Mouse (Mus musculus) heart, adult 11 months (tissue): Measurements from ENCODE around the gene Apom.

ENCODE experiments used
- DNase-seq: peaks from one replicate; pipeline ENCODE4 v3.0.0; 2022

Apom gene

GRCm38 (mm10) chr17:35094475-35095365 is 37.1 kb downstream of the Apom start:
- DNase-seq = no peak

DNA sequence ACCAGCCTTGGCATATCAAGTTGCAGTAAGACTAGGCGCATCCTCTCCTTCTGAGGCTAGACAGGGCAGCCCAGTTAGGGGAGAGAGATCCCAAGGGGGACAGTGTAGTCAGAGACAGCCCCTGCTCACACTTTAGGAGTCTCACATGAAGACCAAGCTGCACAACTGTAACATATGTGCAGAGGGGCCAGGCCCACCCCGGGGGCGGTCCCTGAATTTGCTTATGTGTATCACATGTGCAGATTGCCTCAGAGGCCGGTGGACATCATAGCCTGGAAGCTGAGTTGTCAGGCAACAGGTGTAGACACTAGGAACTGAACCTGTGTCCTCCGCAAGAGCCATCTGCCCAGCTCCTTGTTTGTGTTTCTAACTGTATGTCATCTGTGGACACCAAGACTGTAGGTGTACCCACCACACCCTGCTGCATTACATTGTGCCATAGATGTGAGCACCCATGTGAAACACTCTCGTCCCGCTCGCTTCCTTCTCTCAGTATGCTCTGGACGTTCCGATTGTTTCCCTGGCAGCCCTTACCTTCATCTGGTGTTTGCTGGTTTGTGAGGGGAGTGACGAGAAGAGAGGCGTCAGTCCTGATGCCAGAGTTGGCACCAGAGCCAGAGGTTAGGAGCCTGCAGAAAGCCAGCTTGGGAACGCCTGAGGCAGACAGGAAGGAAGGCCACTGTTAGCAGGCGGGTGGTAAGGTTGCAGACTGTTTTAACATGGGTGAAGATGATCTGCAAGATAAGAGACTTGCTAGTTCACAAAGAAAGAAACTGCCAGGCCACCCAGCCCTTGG is 39.2 kb downstream of the Apom start:
- DNase-seq = peak; percentile 92

DNA sequence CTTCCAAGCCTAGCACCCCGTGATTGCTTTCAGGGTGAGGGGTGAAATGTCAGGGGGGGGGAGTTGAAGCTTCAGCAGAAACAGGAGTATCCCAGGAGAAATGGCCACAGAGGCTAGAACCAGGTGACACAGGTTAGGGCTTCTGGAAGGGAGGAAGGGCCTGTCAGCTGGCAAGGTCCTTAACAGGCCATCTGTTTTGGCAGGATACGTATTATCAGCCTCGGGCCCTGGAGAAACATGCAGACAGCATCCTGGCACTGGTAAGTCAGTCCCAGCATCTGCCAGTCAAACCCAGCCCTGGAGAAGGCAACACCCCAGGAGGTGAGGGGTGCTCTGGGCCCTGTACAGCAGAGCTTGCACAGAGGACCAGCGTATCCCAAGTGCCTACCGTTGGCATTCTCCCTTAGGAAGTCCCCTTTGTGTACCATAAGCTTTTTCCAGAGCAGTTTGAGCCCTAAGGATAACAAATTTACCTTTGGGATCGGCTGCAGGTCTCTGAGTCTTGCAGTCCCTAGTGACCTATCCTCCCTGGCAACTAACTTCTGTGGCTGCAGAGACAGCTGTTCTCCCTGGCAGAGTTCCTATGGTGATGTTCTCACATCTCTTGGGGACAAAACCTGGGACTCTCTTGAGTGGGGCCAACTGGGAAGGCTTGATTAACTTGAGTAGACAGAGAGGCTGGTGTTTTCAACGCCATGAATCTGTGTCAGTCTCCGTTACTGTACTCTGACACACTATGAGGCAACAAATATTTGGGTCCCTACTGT is 41.5 kb downstream of the Apom start:
- DNase-seq = peak; percentile 96

DNA sequence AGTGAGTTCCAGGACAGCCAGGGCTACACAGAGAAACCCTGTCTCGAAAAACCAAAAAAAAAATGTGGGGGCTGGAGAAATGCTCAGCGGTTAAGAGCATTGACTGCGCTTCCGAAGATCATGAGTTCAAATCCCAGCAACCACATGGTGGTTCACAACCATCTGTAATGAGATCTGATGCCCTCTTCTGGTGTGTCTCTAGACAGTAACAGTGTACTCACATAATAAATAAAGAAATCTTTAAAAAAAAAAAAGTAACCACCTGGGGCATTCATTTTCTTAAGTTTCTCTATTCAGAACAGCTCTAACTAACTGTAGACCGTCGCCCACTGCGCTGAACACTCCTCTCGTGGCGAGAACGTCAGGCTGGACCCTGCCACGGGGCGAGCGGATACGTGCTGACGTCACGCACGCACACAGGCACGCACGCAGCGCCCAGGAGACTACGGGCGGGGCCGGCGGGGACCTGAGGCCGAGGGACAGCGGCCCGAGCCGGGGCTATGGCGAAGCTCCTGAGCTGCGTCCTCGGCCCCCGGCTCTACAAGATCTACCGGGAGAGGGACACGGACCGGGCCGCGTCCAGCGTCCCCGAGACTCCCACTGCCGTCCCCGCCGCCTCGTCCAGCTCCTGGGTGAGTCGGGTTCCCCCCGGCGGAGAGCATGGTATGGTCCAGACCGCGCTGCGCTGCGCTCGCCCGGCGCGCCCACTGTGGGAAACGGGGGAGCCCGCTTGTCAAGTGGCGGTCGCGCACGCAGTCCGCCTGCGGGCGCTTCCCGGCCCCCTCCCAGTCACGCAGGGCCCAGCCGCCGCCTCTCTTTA is 42.8 kb downstream of the Apom start, which contains the start of gene Abhd16a:
Gene Abhd16a, plus strand, starts transcription at position 439 of the 820 bp plus-strand sequence.
- DNase-seq = peak; percentile 100

- no peak for DNase-seq
Measured at GRCm38 (mm10) chr17:35088151-35088550, 43.7 kb downstream of the Apom start.

DNA sequence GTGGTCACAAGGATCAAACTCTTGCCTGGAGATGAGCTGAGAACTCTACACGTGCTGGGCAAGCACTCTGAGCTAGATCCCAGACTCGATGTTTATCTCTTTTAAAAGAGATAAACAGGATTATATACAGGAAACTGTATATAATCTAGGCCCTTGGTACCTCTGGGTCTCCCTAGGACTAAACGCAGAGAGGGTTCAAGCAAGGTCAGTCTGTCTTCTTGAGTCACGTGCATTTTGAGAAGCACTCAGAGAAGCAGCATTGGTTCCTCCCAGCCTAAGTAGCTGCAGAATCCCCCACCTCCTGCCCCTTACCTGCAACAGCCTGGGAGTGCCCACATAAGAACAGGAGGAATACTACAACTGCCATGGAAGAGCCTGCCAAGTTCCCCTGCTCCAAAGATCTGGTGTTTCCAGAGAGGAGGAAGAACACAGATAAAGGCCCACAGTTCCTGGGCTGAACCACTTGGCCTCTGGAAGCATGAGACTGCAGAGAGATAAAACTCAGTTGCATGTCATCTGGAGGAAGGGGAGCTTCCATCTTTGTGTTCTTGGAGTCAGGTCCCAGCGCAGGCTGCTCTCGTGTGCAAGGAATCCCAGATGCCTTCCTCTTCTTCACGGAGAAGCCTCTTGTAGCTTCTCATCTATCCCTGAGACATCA is 46.5 kb downstream of the Apom start, which contains the start of gene Ly6g6f:
Gene Ly6g6f, minus strand, starts transcription at position 403 of the 658 bp plus-strand sequence.
- no peak for DNase-seq

DNA sequence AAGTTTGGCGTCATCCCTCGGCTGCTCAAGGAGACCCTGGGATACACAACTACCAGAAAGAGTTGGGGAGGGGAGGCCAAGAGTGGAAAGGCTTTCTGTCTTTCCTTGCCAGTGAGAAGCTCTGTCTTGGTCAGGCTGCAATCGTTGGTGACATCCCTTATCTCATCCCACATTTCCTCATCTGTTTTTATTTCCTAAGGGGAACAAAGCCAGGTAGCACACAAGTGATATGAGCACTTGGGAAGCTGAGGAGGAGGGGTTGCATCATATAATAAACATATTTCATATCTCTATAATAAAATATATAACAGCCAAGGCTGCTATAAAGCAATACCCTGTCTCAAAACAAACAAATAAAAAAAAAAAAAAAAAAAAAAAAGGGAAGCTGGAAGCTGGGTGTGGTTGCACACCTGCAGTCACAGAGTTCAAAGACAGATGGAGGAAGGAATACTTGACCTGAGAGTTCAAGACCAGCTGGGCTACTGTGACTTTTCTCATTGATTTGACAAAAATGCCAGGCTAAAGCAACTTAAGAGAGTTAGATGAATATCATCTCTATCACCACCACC is 47.8 kb downstream of the Apom start:
- DNase-seq = no peak

DNA sequence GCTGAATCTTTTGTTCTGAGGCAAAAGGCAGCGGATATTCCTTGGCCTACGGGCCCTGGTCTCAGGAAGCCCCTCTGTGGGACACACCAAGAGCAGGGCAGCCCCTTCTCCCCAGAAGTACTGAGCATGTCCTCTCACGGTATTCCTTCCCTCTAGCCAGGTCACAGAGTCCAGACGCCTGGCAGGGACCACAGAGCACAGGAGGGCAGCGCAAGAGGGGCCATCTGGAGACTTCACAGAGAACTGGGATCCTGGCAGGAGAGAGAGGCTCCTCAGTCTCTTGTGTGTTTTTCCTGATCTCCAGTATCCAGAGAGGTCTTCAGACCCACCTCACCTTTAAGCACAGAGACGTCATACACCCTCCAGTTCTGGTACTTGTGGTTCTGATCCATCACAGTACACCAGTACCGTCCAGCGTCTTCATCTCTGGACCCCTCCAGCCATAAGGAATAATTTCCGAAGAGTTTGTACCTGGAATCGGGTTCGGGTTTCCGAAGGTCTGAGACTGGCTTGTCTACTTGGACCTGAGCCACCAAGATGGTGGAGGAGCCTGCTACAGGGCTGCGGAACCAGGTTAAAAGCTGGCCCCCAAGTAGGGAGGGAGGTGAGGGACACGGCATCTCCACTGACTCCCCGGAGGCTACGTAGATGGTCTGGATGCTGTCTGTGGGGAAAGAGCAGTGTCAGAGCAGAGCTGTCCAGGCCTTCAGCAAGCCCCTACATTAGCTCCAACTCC is 48.8 kb downstream of the Apom start:
- no peak for DNase-seq

GRCm38 (mm10) chr17:35080710-35081109 is 51.1 kb downstream of the Apom start:
- no peak for DNase-seq

GRCm38 (mm10) chr17:35080248-35080647 is 51.6 kb downstream of the Apom start:
- no peak for DNase-seq

DNA sequence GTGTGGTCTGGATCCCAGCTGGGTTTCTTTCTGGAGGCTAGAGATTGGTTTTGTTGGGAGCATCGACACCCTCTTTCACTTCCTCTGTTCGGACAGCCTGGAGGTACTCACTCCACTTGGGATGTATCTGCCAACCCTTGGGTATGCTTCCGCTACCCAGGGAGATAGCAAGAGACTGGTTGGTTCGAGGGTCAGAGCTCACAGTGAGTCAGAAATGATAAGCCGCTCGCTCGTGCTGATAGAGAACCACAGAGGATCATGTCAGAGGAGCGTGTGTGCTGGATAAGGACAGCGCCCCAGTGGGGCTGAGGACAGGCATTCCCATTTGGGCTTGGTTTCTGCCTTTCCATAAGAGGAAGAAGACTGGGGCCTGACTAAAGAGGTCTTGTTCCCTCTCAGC is 52.1 kb downstream of the Apom start:
- peak; percentile 93 for DNase-seq
